Mouse (Mus musculus): ENCODE measurements around the gene Edem1. TPM values are rescaled to one million over a fixed set of nuclear protein-coding genes. Genes with fewer than 3 reads are reported as not detected.
A peak's percentile ranks its signal among the peaks of the same experiment; 100 is the strongest.

The Edem1 gene
- total and polyA plus RNA-seq, 3 experiments, result 70.9 to 216 (median 157) TPM

GRCm38 (mm10) chr6:108881074-108881473 is 52.6 kb downstream of the Edem1 start:
- dilution Hi-C loops (cut with MboI; ENCODE audit: extremely low pct_ligation_motif_present, extremely low pct_unique_long_range_greater_than_20kb, low sequenced_read_pairs) (no loop called here), in situ Hi-C loops (cut with MboI; ENCODE audit: low pct_ligation_motif_present, low pct_unique_long_range_greater_than_20kb, low sequenced_read_pairs) (no loop called here)
- H3K4me2 ChIP-seq (ENCODE audit: insufficient read depth, low read depth, poor library complexity, severe bottlenecking), result no peak overlapping the region
- no peak for DNase-seq (ENCODE audit: extremely low read depth)
- no peaks in the 10 kb centered on the region for H3K27me3 ChIP-seq (replicated peaks)
- no peaks in the 10 kb centered on the region for H3K36me3 ChIP-seq (replicated peaks in 1 of 2; ENCODE audit: control insufficient read depth in 1 of 2, insufficient read depth in 1 of 2, low read length in 1 of 2)
- H3K79me2 ChIP-seq (replicated peaks; ENCODE audit: control insufficient read depth, extremely low read depth, insufficient read depth, poor library complexity, severe bottlenecking), result no peaks in the 10 kb centered on the region
- peaks cover 0 to 1% of the 10 kb centered on the region in 2 experiments; a peak in 1 of 4 replicates for H3K4me1 ChIP-seq (ENCODE audit: control insufficient read depth in 1 of 2, insufficient read depth in 2 of 2)
- peaks cover 10% of the 10 kb centered on the region for H3K9me3 ChIP-seq (replicated peaks; ENCODE audit: low read length)
- H3K9ac ChIP-seq (ENCODE audit: insufficient read depth, low read depth), result no peak overlapping the region
- TF ChIP-seq ETS1 (conservative IDR thresholded peaks at IDR 0.05; ENCODE audit: low read depth, low read length) (no peak), CTCF (conservative IDR thresholded peaks at IDR 0.05 in 1 of 2, IDR thresholded peaks at IDR 0.05 in 1 of 2; ENCODE audit: low read depth in 2 of 2, low read length in 2 of 2) (peak in 1 of 2 experiments; percentile 11; a peak in 1 of 4 replicates)
- H3K27ac ChIP-seq (ENCODE audit: insufficient read depth, low read depth), result no peak overlapping the region
- H3K4me3 ChIP-seq (replicated peaks in 1 of 3; ENCODE audit: low read depth in 2 of 3, low read length in 2 of 3, poor library complexity in 1 of 3), result no peak overlapping the region

- no peaks in the 10 kb centered on the region for H3K4me1 ChIP-seq (ENCODE audit: control insufficient read depth in 1 of 2, insufficient read depth in 2 of 2)
- dilution Hi-C loops (cut with MboI; ENCODE audit: extremely low pct_ligation_motif_present, extremely low pct_unique_long_range_greater_than_20kb, low sequenced_read_pairs) (no loop called here), in situ Hi-C loops (cut with MboI; ENCODE audit: low pct_ligation_motif_present, low pct_unique_long_range_greater_than_20kb, low sequenced_read_pairs) (no loop called here)
- TF ChIP-seq CHD1 (IDR thresholded peaks at IDR 0.05; ENCODE audit: low read depth, low read length) (no peak), ELF1 (IDR thresholded peaks at IDR 0.05; ENCODE audit: low read depth, low read length) (no peak), POLR2AphosphoS2 (IDR thresholded peaks at IDR 0.05; ENCODE audit: low read depth, low read length) (no peak), RCOR1 (conservative IDR thresholded peaks at IDR 0.05; ENCODE audit: low read depth, low read length) (no peak), ZMIZ1 (IDR thresholded peaks at IDR 0.05; ENCODE audit: low read depth, low read length) (no peak), JUND (conservative IDR thresholded peaks at IDR 0.05; ENCODE audit: low read depth, low read length) (no peak), ETS1 (conservative IDR thresholded peaks at IDR 0.05; ENCODE audit: low read depth, low read length) (no peak), SIN3A (IDR thresholded peaks at IDR 0.05; ENCODE audit: low read length) (no peak), RAD21 (IDR thresholded peaks at IDR 0.05; ENCODE audit: low read depth, low read length) (no peak)
- no peak for DNase-seq (ENCODE audit: extremely low read depth)
- H3K79me2 ChIP-seq (replicated peaks; ENCODE audit: control insufficient read depth, extremely low read depth, insufficient read depth, poor library complexity, severe bottlenecking), result no peaks in the 10 kb centered on the region
- no peaks in the 10 kb centered on the region for H3K36me3 ChIP-seq (replicated peaks in 1 of 2; ENCODE audit: control insufficient read depth in 1 of 2, insufficient read depth in 1 of 2, low read length in 1 of 2)
- H3K4me3 ChIP-seq (replicated peaks in 1 of 3; ENCODE audit: low read depth in 2 of 3, low read length in 2 of 3, poor library complexity in 1 of 3), result no peak overlapping the region
- H3K27me3 ChIP-seq (replicated peaks), result no peaks in the 10 kb centered on the region
- no peak overlapping the region for H3K9ac ChIP-seq (ENCODE audit: insufficient read depth, low read depth)
- H3K9me3 ChIP-seq (replicated peaks; ENCODE audit: low read length), result peaks cover 10% of the 10 kb centered on the region
- no peak overlapping the region for H3K4me2 ChIP-seq (ENCODE audit: insufficient read depth, low read depth, poor library complexity, severe bottlenecking)
- H3K27ac ChIP-seq (ENCODE audit: insufficient read depth, low read depth), result no peak overlapping the region
Observed at GRCm38 (mm10) chr6:108883826-108884225, 55.4 kb downstream of the Edem1 start.

GRCm38 (mm10) chr6:108884603-108885002 is 56.2 kb downstream of the Edem1 start:
- no peaks in the 10 kb centered on the region for H3K79me2 ChIP-seq (replicated peaks; ENCODE audit: control insufficient read depth, extremely low read depth, insufficient read depth, poor library complexity, severe bottlenecking)
- DNase-seq (ENCODE audit: extremely low read depth), result no peak
- in situ Hi-C loops (cut with MboI; ENCODE audit: low pct_ligation_motif_present, low pct_unique_long_range_greater_than_20kb, low sequenced_read_pairs) (no loop called here), dilution Hi-C loops (cut with MboI; ENCODE audit: extremely low pct_ligation_motif_present, extremely low pct_unique_long_range_greater_than_20kb, low sequenced_read_pairs) (no loop called here)
- H3K4me2 ChIP-seq (ENCODE audit: insufficient read depth, low read depth, poor library complexity, severe bottlenecking), result no peak overlapping the region
- H3K4me1 ChIP-seq (ENCODE audit: control insufficient read depth in 1 of 2, insufficient read depth in 2 of 2), result no peaks in the 10 kb centered on the region
- H3K27ac ChIP-seq (ENCODE audit: insufficient read depth, low read depth), result no peak overlapping the region
- peaks cover 5% of the 10 kb centered on the region for H3K9me3 ChIP-seq (replicated peaks; ENCODE audit: low read length)
- no peak overlapping the region for H3K4me3 ChIP-seq (replicated peaks in 1 of 3; ENCODE audit: low read depth in 2 of 3, low read length in 2 of 3, poor library complexity in 1 of 3)
- TF ChIP-seq ELF1 (IDR thresholded peaks at IDR 0.05; ENCODE audit: low read depth, low read length) (no peak), CHD1 (IDR thresholded peaks at IDR 0.05; ENCODE audit: low read depth, low read length) (no peak), MEF2A (IDR thresholded peaks at IDR 0.05; ENCODE audit: borderline replicate concordance, low read depth, low read length) (no peak), USF2 (conservative IDR thresholded peaks at IDR 0.05; ENCODE audit: low read depth, low read length) (no peak), MXI1 (IDR thresholded peaks at IDR 0.05; ENCODE audit: low read depth, low read length) (no peak), ZC3H11A (IDR thresholded peaks at IDR 0.05; ENCODE audit: low read depth, low read length) (no peak), CTCF (conservative IDR thresholded peaks at IDR 0.05 in 1 of 2, IDR thresholded peaks at IDR 0.05 in 1 of 2; ENCODE audit: low read depth in 2 of 2, low read length in 2 of 2) (no peak), RAD21 (IDR thresholded peaks at IDR 0.05; ENCODE audit: low read depth, low read length) (no peak), MAZ (IDR thresholded peaks at IDR 0.05; ENCODE audit: low read depth, low read length) (no peak), SIN3A (IDR thresholded peaks at IDR 0.05; ENCODE audit: low read length) (no peak), POLR2AphosphoS2 (IDR thresholded peaks at IDR 0.05; ENCODE audit: low read depth, low read length) (no peak), MAX (IDR thresholded peaks at IDR 0.05; ENCODE audit: low read length) (no peak), KAT2A (IDR thresholded peaks at IDR 0.05; ENCODE audit: insufficient replicate concordance, low read length) (no peak), BHLHE40 (IDR thresholded peaks at IDR 0.05; ENCODE audit: low read depth, low read length) (no peak)
- H3K27me3 ChIP-seq (replicated peaks), result no peaks in the 10 kb centered on the region
- H3K9ac ChIP-seq (ENCODE audit: insufficient read depth, low read depth), result no peak overlapping the region
- H3K36me3 ChIP-seq (replicated peaks in 1 of 2; ENCODE audit: control insufficient read depth in 1 of 2, insufficient read depth in 1 of 2, low read length in 1 of 2), result no peaks in the 10 kb centered on the region
